Mouse (Mus musculus) lung, postnatal 0 days (tissue): ENCODE measurements around the gene Sbk3. TPM values are rescaled to one million over a fixed set of nuclear protein-coding genes. Genes with fewer than 3 reads are reported as not detected.
A peak's percentile ranks its signal among the peaks of the same experiment; 100 is the strongest.

ENCODE experiments used
- ATAC-seq: fragments of 200-750 bp; cut with Nextera tagmentation; 2 replicates; pipeline ENCODE4 v1.8.0; 2017; ENCODE audit warnings: moderate library complexity
- DNase-seq: peaks from one replicate; pipeline ENCODE4 v3.0.0-alpha.2; 2016; ENCODE audit warnings: low spot score
- H3K27ac ChIP-seq: fragments of 300-500 bp; sonication (generic); 2 replicates; pipeline ENCODE4 v1.5.1; 2014; ENCODE audit warnings: antibody characterized with exemption, mild to moderate bottlenecking, low read length, mixed read lengths
- H3K27me3 ChIP-seq: fragments of 300-500 bp; sonication (generic); replicated peaks from 2 replicates; pipeline ENCODE4 v1.6.1; 2014; ENCODE audit warnings: low read length, mixed read lengths; ENCODE audit not compliant: insufficient read depth
- H3K36me3 ChIP-seq: fragments of 300-500 bp; sonication (generic); 2 replicates; pipeline ENCODE4 v1.6.1; 2014; ENCODE audit warnings: low read length, mixed read lengths; ENCODE audit not compliant: insufficient read depth
- H3K4me1 ChIP-seq: fragments of 300-500 bp; sonication (generic); 2 replicates; pipeline ENCODE4 v1.6.1; 2014; ENCODE audit warnings: antibody characterized with exemption, low read depth, low read length, mixed read lengths; ENCODE audit not compliant: insufficient read depth
- H3K4me2 ChIP-seq: fragments of 300-500 bp; sonication (generic); replicated peaks from 2 replicates; pipeline ENCODE4 v1.6.1; 2014; ENCODE audit warnings: low read depth, mild to moderate bottlenecking, low read length, moderate library complexity, mixed read lengths
- H3K4me3 ChIP-seq: fragments of 300-500 bp; sonication (generic); 2 replicates; pipeline ENCODE4 v1.5.1; 2014; ENCODE audit warnings: low read depth, low read length
- H3K9ac ChIP-seq: fragments of 300-500 bp; sonication (generic); replicated peaks from 2 replicates; pipeline ENCODE4 v1.6.1; 2014; ENCODE audit warnings: low read depth, mild to moderate bottlenecking
- H3K9me3 ChIP-seq: fragments of 300-500 bp; sonication (generic); 2 replicates; pipeline ENCODE4 v1.6.1; 2016; ENCODE audit warnings: low read length, mixed read lengths
- CTCF ChIP-seq: IDR thresholded peaks from 2 replicates; pipeline ENCODE4 v1.5.1; 2016; ENCODE audit warnings: antibody characterized with exemption, mild to moderate bottlenecking
- EP300 ChIP-seq: IDR thresholded peaks from 2 replicates; pipeline ENCODE4 v1.6.1; 2016; ENCODE audit warnings: antibody characterized with exemption, mild to moderate bottlenecking, control low read depth
- WGBS: fragments of 180-500 bp; shearing (Covaris S2); extraction: QIAGEN DNeasy Blood & Tissue Kit; methylation state at CpG from one replicate; pipeline ENCODE4 v1.1.7; 2014; 5-methylcytosine and 5-hydroxymethylcytosine counted together
- polyA plus RNA-seq: library from polyadenylated mRNA; unstranded; fragments of >200 nt; fragmentation: Nextera tagmentation; extraction: Ambion mirVana; gene quantifications from 2 replicates; pipeline ENCODE4 v1.2.1, GENCODE M21; 2015

The Sbk3 gene
- polyA plus RNA-seq, 1 experiment from 2014 or later = 0.37 TPM

- H3K4me1 ChIP-seq = peaks cover 23% of the 10 kb centered on the region
- 93% methylated on average over 19 of the region's 19 CpGs for WGBS
- TF ChIP-seq CTCF (no peak), EP300 (no peak)
- no peak for DNase-seq
- no peak overlapping the region for H3K9ac ChIP-seq
- H3K9me3 ChIP-seq = no peaks in the 10 kb centered on the region
- H3K27me3 ChIP-seq = 0 out of 2 replicates have a peak, but pooled peaks cover 3% of the 10 kb centered on the region
- no peak overlapping the region for H3K4me3 ChIP-seq
- H3K4me2 ChIP-seq = no peak overlapping the region
- peaks cover 24% of the 10 kb centered on the region for H3K36me3 ChIP-seq
- ATAC-seq = no peak
- H3K27ac ChIP-seq = 0 out of 2 replicates have a peak overlapping the region, but pooled peaks have one; percentile 26
Measured at GRCm38 (mm10) chr7:4920496-4920895, 50.5 kb downstream of the Sbk3 start.

GRCm38 (mm10) chr7:4919971-4920370, 51.0 kb downstream of the Sbk3 start:
- TF ChIP-seq EP300 (no peak), CTCF (no peak)
- 89% methylated on average over 21 of the region's 21 CpGs for WGBS
- peaks cover 24% of the 10 kb centered on the region for H3K36me3 ChIP-seq
- no peak overlapping the region for H3K9ac ChIP-seq
- H3K4me2 ChIP-seq = no peak overlapping the region
- H3K27me3 ChIP-seq = 0 out of 2 replicates have a peak, but pooled peaks cover 3% of the 10 kb centered on the region
- H3K9me3 ChIP-seq = no peaks in the 10 kb centered on the region
- no peak overlapping the region for H3K4me3 ChIP-seq
- no peak for DNase-seq
- peaks cover 23% of the 10 kb centered on the region for H3K4me1 ChIP-seq
- no peak overlapping the region for H3K27ac ChIP-seq
- ATAC-seq = no peak

DNA sequence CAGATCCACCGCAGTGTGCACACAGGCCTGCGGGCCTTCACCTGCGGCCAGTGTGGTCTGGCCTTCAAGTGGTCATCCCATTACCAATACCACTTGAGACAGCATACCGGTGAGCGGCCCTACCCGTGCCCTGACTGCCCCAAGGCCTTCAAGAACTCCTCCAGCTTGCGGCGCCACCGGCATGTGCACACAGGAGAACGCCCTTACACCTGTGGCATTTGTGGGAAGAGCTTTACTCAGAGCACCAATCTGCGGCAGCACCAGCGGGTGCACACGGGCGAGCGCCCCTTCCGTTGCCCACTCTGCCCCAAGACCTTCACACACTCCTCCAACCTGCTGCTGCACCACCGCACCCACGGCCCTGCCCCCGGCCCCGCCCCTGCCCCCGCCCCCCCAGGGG, 51.9 kb downstream of the Sbk3 start:
- Histone ChIP-seq H3K27ac (no peak overlapping the region), H3K27me3 (0 out of 2 replicates have a peak, but pooled peaks cover under 1% of the 10 kb centered on the region), H3K9me3 (no peaks in the 10 kb centered on the region), H3K4me2 (no peak overlapping the region), H3K9ac (no peak overlapping the region), H3K4me3 (no peak overlapping the region), H3K4me1 (peaks cover 21% of the 10 kb centered on the region), H3K36me3 (peaks cover 24% of the 10 kb centered on the region)
- 83% methylated on average over 20 of the region's 21 CpGs for WGBS
- TF ChIP-seq EP300 = no peak
- no peak for TF ChIP-seq CTCF
- DNase-seq (no peak), ATAC-seq (no peak)

DNA sequence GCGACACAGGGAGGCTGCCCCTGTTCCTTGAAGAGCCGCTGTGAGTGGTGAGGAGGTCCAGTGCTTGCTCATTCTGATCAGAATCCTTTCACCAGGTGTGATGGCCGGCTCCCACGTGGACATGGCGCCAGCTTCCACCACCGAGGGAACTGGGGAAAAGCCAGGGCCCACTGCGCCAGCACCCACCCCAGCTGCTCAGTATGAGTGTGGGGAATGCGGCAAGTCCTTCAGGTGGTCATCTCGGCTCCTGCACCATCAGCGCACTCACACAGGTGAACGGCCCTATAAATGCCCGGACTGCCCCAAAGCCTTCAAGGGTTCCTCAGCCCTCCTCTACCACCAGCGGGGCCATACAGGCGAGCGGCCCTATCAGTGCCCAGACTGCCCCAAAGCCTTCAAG, 52.3 kb downstream of the Sbk3 start:
- no peaks in the 10 kb centered on the region for H3K9me3 ChIP-seq
- no peak for DNase-seq
- H3K27me3 ChIP-seq = no peaks in the 10 kb centered on the region
- ATAC-seq = no peak
- 93% methylated on average over 14 of the region's 15 CpGs for WGBS
- H3K4me2 ChIP-seq = no peak overlapping the region
- H3K4me3 ChIP-seq = no peak overlapping the region
- peaks cover 24% of the 10 kb centered on the region for H3K36me3 ChIP-seq
- TF ChIP-seq EP300 (no peak), CTCF (no peak)
- no peak overlapping the region for H3K27ac ChIP-seq
- H3K9ac ChIP-seq = no peak overlapping the region
- peaks cover 17% of the 10 kb centered on the region for H3K4me1 ChIP-seq

DNA sequence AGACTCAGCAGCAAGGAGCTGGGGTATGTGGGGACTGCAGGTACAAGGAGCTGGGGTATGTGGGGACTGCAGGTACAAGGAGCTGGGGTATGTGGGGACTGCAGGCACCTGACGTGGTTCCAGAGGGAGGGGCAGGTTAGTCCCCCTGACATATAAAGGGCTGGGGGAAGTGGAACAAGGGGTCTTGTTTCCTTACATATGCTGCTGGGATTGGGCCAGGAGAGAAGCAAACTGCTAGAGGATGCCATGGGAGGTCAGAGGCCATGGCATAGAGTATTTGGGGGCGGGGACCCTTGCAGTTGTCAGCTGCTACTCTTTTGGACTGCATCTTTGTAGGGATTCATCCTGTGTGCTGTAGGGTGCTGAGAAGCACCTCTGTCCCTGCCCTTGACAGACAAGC, 53.5 kb downstream of the Sbk3 start:
- Histone ChIP-seq H3K27me3 (no peaks in the 10 kb centered on the region), H3K4me2 (no peak overlapping the region), H3K4me3 (no peak overlapping the region), H3K27ac (no peak overlapping the region), H3K9ac (no peak overlapping the region), H3K36me3 (peaks cover 24% of the 10 kb centered on the region), H3K4me1 (peaks cover 5% of the 10 kb centered on the region; the same call in 1 of the 2 replicates), H3K9me3 (no peaks in the 10 kb centered on the region)
- ATAC-seq (no peak), DNase-seq (no peak)
- TF ChIP-seq CTCF (no peak), EP300 (no peak)
- WGBS = 87% methylated on average over 2 of the region's 2 CpGs

- Histone ChIP-seq H3K9ac (peak overlapping the region; percentile 80), H3K27me3 (no peaks in the 10 kb centered on the region), H3K36me3 (peaks cover 24% of the 10 kb centered on the region), H3K4me2 (peak overlapping the region; percentile 70), H3K27ac (peak overlapping the region; percentile 96), H3K9me3 (no peaks in the 10 kb centered on the region), H3K4me1 (peaks cover 4% of the 10 kb centered on the region; the same call in 1 of the 2 replicates), H3K4me3 (peak overlapping the region; percentile 73)
- ATAC-seq (peak; percentile 51), DNase-seq (no peak)
- 13% methylated on average over 14 of the region's 14 CpGs for WGBS
- TF ChIP-seq EP300 (peak; percentile 5; the same call in 1 of the 2 replicates), CTCF (no peak)
Measured at GRCm38 (mm10) chr7:4915669-4916416, 55.1 kb downstream of the Sbk3 start.

Other genes starting within 250 kb of the Sbk3 start
- gene Tmem150b, start 245.9 kb downstream of the Sbk3 start, polyA plus RNA-seq = 0.25 and 0.35 TPM in 2 replicates
- 31.9 and 34.4 TPM in 2 replicates for gene Kmt5c, start 231.1 kb downstream of the Sbk3 start, polyA plus RNA-seq
- gene Cox6b2, start 218.1 kb downstream of the Sbk3 start, polyA plus RNA-seq = 67.7 and 77.9 TPM in 2 replicates
- not detected in 2 replicates for gene Fam71e2, start 199.9 kb downstream of the Sbk3 start, polyA plus RNA-seq
- 0.29 and 0.64 TPM in 2 replicates for gene Il11, start 188.3 kb downstream of the Sbk3 start, polyA plus RNA-seq
- gene Tmem190, start 188.2 kb downstream of the Sbk3 start, polyA plus RNA-seq = 0.55 and 0.74 TPM in 2 replicates
- 39.2 and 45.4 TPM in 2 replicates for gene Tmem238, start 181.5 kb downstream of the Sbk3 start, polyA plus RNA-seq
- 282 and 294 TPM in 2 replicates for gene Rpl28, start 178.3 kb downstream of the Sbk3 start, polyA plus RNA-seq
- 158 and 162 TPM in 2 replicates for gene Ube2s, start 158.6 kb downstream of the Sbk3 start, polyA plus RNA-seq
- gene Shisa7, start 126.5 kb downstream of the Sbk3 start, polyA plus RNA-seq = 0.43 and 0.51 TPM in 2 replicates
- gene Isoc2b, start 100.9 kb downstream of the Sbk3 start, polyA plus RNA-seq = 12.7 and 16.1 TPM in 2 replicates
- gene Isoc2a, start 94.0 kb downstream of the Sbk3 start, polyA plus RNA-seq = 0.53 and 0.57 TPM in 2 replicates
- gene Gm36210, start 64.7 kb downstream of the Sbk3 start, polyA plus RNA-seq = not detected in 2 replicates
- gene Zfp628, start 56.0 kb downstream of the Sbk3 start, polyA plus RNA-seq = 2.7 TPM in 2 replicates
- 1.1 and 2.3 TPM in 2 replicates for gene Nat14, start 49.1 kb downstream of the Sbk3 start, polyA plus RNA-seq
- gene Ssc5d, start 45.4 kb downstream of the Sbk3 start, polyA plus RNA-seq = 1.4 and 1.7 TPM in 2 replicates
- gene Sbk2, start 6.8 kb downstream of the Sbk3 start, polyA plus RNA-seq = 0.19 and 0.26 TPM in 2 replicates
- 29.7 and 30.6 TPM in 2 replicates for gene Zfp579, start 25.0 kb upstream of the Sbk3 start, polyA plus RNA-seq
- gene Zfp524, start 43.2 kb upstream of the Sbk3 start, polyA plus RNA-seq = 22.4 and 24.6 TPM in 2 replicates
- 20.5 and 20.8 TPM in 2 replicates for gene Fiz1, start 43.5 kb upstream of the Sbk3 start, polyA plus RNA-seq
- gene Gm44973, start 44.3 kb upstream of the Sbk3 start, polyA plus RNA-seq = 2.1 and 4.4 TPM in 2 replicates
- gene Zfp865, start 49.2 kb upstream of the Sbk3 start, polyA plus RNA-seq = 3.4 and 3.8 TPM in 2 replicates
- gene Ccdc106, start 49.4 kb upstream of the Sbk3 start, polyA plus RNA-seq = 0.42 and 1.2 TPM in 2 replicates
- gene 4632433K11Rik, start 63.0 kb upstream of the Sbk3 start, polyA plus RNA-seq = not detected in 2 replicates
- 6.5 and 7.7 TPM in 2 replicates for gene Zfp784, start 67.3 kb upstream of the Sbk3 start, polyA plus RNA-seq
- 25.7 and 30.4 TPM in 2 replicates for gene Zfp580, start 80.4 kb upstream of the Sbk3 start, polyA plus RNA-seq
- 42.0 and 46.1 TPM in 2 replicates for gene U2af2, start 91.0 kb upstream of the Sbk3 start, polyA plus RNA-seq
- gene Epn1, start 109.1 kb upstream of the Sbk3 start, polyA plus RNA-seq = 40.7 and 41.6 TPM in 2 replicates
- not detected in 2 replicates for gene Rfpl4, start 145.8 kb upstream of the Sbk3 start, polyA plus RNA-seq
- gene Rasl2-9, start 154.8 kb upstream of the Sbk3 start, polyA plus RNA-seq = 0.52 and 0.88 TPM in 2 replicates
- gene Vmn1r55, start 178.5 kb upstream of the Sbk3 start, polyA plus RNA-seq = not detected in 2 replicates
- gene Vmn1r56, start 225.6 kb upstream of the Sbk3 start, polyA plus RNA-seq = not detected in 2 replicates
- not detected in 2 replicates for gene Vmn1r57, start 247.3 kb upstream of the Sbk3 start, polyA plus RNA-seq